Mouse (Mus musculus): ENCODE measurements at regions not wholly inside any gene's neighbourhood (a gene's known extent, or its start where the extent isn't known, plus 50 kb on each side); places are given as distances from the start of the nearest gene placed in this dataset.
A peak's percentile ranks its signal among the peaks of the same experiment; 100 is the strongest.

- no peak for DNase-seq
Measured at GRCm38 (mm10) chr11:64663166-64663565, 226.7 kb upstream of the F930015N05Rik start.

- DNase-seq: no peak
Measured at GRCm38 (mm10) chr11:64667010-64667409, 230.6 kb upstream of the F930015N05Rik start.

GRCm38 (mm10) chr11:64667521-64667920, 231.1 kb upstream of the F930015N05Rik start:
- DNase-seq: no peak

GRCm38 (mm10) chr11:64671898-64672297, 235.4 kb upstream of the F930015N05Rik start:
- no peak for DNase-seq

GRCm38 (mm10) chr11:64673546-64673945, 237.1 kb upstream of the F930015N05Rik start:
- no peak for DNase-seq

GRCm38 (mm10) chr11:64703776-64704175, 267.3 kb upstream of the F930015N05Rik start:
- peak; percentile 41 for DNase-seq

GRCm38 (mm10) chr11:64711801-64712200, 267.0 kb upstream of the Elac2 start:
- peak; percentile 9 for DNase-seq

- no peak for DNase-seq
Measured at GRCm38 (mm10) chr11:64715182-64715581, 263.7 kb upstream of the Elac2 start.

GRCm38 (mm10) chr11:64718316-64719085, 260.3 kb upstream of the Elac2 start:
- peak; percentile 91 for DNase-seq

- DNase-seq: no peak
Measured at GRCm38 (mm10) chr11:64726249-64726648, 252.6 kb upstream of the Elac2 start.

GRCm38 (mm10) chr11:64727841-64728421, 250.9 kb upstream of the Elac2 start:
- no peak for DNase-seq

- no peak for DNase-seq
Measured at GRCm38 (mm10) chr11:64738948-64739347, 239.9 kb upstream of the Elac2 start.

- no peak for DNase-seq
Measured at GRCm38 (mm10) chr11:64743753-64744152, 235.1 kb upstream of the Elac2 start.

- DNase-seq: no peak
Measured at GRCm38 (mm10) chr11:64746146-64746545, 232.7 kb upstream of the Elac2 start.

- DNase-seq: no peak
Measured at GRCm38 (mm10) chr11:64749976-64750375, 228.9 kb upstream of the Elac2 start.

GRCm38 (mm10) chr11:64752299-64752698, 226.5 kb upstream of the Elac2 start:
- DNase-seq: no peak

- DNase-seq: no peak
Measured at GRCm38 (mm10) chr11:64752816-64753215, 226.0 kb upstream of the Elac2 start.

GRCm38 (mm10) chr11:64754076-64754475, 224.8 kb upstream of the Elac2 start:
- DNase-seq: no peak

GRCm38 (mm10) chr11:64755563-64755962, 223.3 kb upstream of the Elac2 start:
- peak; percentile 4 for DNase-seq

- no peak for DNase-seq
Measured at GRCm38 (mm10) chr11:64760626-64761025, 218.2 kb upstream of the Elac2 start.

GRCm38 (mm10) chr11:64762755-64763154, 216.1 kb upstream of the Elac2 start:
- DNase-seq: no peak

- no peak for DNase-seq
Measured at GRCm38 (mm10) chr11:64764056-64764455, 214.8 kb upstream of the Elac2 start.

GRCm38 (mm10) chr11:64776691-64777090, 202.1 kb upstream of the Elac2 start:
- DNase-seq: no peak
